In the genomic region with DNA sequence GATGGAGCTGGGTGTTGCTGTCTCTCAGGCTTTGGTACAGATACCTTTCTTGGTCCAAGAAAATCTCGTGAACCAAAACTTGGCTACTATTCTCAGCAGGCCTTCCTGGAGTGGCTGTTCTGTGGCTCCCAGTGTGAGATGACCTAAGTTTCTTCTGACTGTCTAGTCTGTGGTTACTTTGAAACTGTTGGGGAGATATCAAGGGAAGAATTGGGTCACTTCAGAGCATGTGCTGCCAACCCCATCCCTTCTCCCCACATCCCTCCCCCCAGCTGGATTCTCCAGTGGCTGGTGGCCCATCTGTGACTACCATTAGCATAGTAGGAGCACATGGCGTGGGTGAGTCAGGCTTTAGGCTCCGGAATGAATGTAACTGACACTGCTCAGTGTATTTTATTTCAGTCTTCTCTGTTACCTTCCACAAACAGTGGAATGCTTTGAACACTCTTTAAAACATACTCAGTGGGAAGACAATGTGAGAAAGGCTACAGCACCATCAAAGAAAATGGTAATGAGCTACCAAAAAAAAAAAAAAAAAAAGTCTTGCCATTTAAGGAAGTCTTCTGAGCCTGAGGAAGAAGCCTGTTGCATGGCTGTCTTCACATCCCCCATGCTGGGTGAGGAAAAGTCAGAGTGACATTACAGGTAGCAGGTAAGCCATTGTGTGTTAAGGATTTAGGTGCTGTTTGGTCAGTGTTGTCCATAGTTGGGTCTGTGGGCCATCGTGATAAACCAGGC, we compare ENCODE assay signal across 18 mouse cellular contexts.
DNase-seq lines count a peak whose midpoint lies in the region; ATAC-seq lines count a peak whose summit lies in the region.
"Had no signal": no experiment of that assay in that cellular context is flagged by ENCODE, and none has a peak within 500 bp of the region (broad histone marks: within the 10 kb centered on the region; RNA-seq: fewer than 3 reads in every experiment).

No protein-coding gene starts in this region.

- H3K27ac ChIP-seq in heart, embryonic 11.5 days (ENCODE audit: low read depth, low read length) = no peak overlapping the region
- H3K27ac ChIP-seq: heart, embryonic 15.5 days; hindbrain, embryonic 12.5 days; kidney, embryonic 15.5 days; limb, embryonic 13.5 days; liver, embryonic 14.5 days had no signal

- DNase-seq in heart, adult 11 months = peak; percentile 93
- DNase-seq in right cerebral cortex, adult 18-20 months = peak; percentile 48
- no peak for DNase-seq in right cerebral cortex, postnatal 4 days
- peak; percentile 34 to 42 for DNase-seq in gastrocnemius, adult 8-10 months (ENCODE audit: low spot score in 2 of 2)
- no peak for DNase-seq in adrenal gland, postnatal 36 days
- DNase-seq in testis, postnatal 14 days (ENCODE audit: low spot score) = no peak
- DNase-seq: adrenal gland, adult 8-10 months; cerebellum, adult 11-12 months; cerebellum, postnatal 25 days; thymus, postnatal 25 days had no signal

- ATAC-seq in heart, embryonic 11.5 days (replicated peaks; ENCODE audit: insufficient number of reproducible peaks, low FRiP score, low TSS enrichment) = no peak
- ATAC-seq: CD4-positive, CD25-positive, alpha-beta regulatory T cell, adult 4 months; midbrain, embryonic 16.5 days had no signal

- H3K4me2 ChIP-seq in heart, embryonic 11.5 days = no peak overlapping the region
- H3K4me2 ChIP-seq: heart, embryonic 15.5 days; hindbrain, embryonic 12.5 days; kidney, embryonic 15.5 days; limb, embryonic 13.5 days had no signal

- H3K36me3 ChIP-seq in heart, embryonic 11.5 days (ENCODE audit: control insufficient read depth, insufficient read depth, low read length) = no peaks in the 10 kb centered on the region
- H3K36me3 ChIP-seq: heart, embryonic 15.5 days; hindbrain, embryonic 12.5 days; kidney, embryonic 15.5 days had no signal

- H3K4me3 ChIP-seq in heart, embryonic 11.5 days (ENCODE audit: low read depth, low read length) = no peak overlapping the region
- H3K4me3 ChIP-seq: heart, embryonic 15.5 days; hindbrain, embryonic 12.5 days; kidney, embryonic 15.5 days; limb, embryonic 13.5 days had no signal

- H3K4me1 ChIP-seq in heart, embryonic 11.5 days (ENCODE audit: control insufficient read depth, insufficient read depth, low read length) = no peaks in the 10 kb centered on the region
- H3K4me1 ChIP-seq: heart, embryonic 15.5 days; hindbrain, embryonic 12.5 days had no signal

- no peak overlapping the region for H3K9ac ChIP-seq in heart, embryonic 11.5 days (ENCODE audit: low read depth, low read length)
- H3K9ac ChIP-seq: heart, embryonic 15.5 days; hindbrain, embryonic 12.5 days; kidney, embryonic 15.5 days; limb, embryonic 13.5 days; liver, embryonic 14.5 days had no signal

- no peaks in the 10 kb centered on the region for H3K9me3 ChIP-seq in heart, embryonic 11.5 days (replicated peaks; ENCODE audit: control insufficient read depth, low read length)
- H3K9me3 ChIP-seq: heart, embryonic 15.5 days; hindbrain, embryonic 12.5 days; kidney, embryonic 15.5 days; limb, embryonic 13.5 days had no signal

- WGBS in heart, embryonic 11.5 days (ENCODE audit: insufficient replicate concordance) = 75% methylated on average over 4 of the region's 4 CpGs

- H3K27me3 ChIP-seq in heart, embryonic 11.5 days (ENCODE audit: control insufficient read depth, insufficient read depth, low read length) = no peaks in the 10 kb centered on the region
- H3K27me3 ChIP-seq: heart, embryonic 15.5 days; hindbrain, embryonic 12.5 days; kidney, embryonic 15.5 days; limb, embryonic 13.5 days had no signal

Comparison
In these comparisons a context has a peak if more than half of its experiments do, and no peak if none do; other contexts are left out.
1. DNase-seq: peak in heart, adult 11 months (single experiment), right cerebral cortex, adult 18-20 months (single experiment) and gastrocnemius, adult 8-10 months (2 of 2); none in right cerebral cortex, postnatal 4 days (single experiment), adrenal gland, postnatal 36 days (0 of 2) and testis, postnatal 14 days (single experiment).